Mouse (Mus musculus) thymus, postnatal 10 days (tissue): Measurements from ENCODE around the gene Tlr5.
A peak's percentile ranks its signal among the peaks of the same experiment; 100 is the strongest.

Experiments used
- DNase-seq, 2 experiments: peaks; one replicate each; pipeline ENCODE4 v3.0.0; 2021; ENCODE audit warnings: low spot score in 2 of 2

Tlr5 gene

GRCm38 (mm10) chr1:182953667-182954066 lies 921 bp upstream of the Tlr5 start:
- no peak for DNase-seq

DNA sequence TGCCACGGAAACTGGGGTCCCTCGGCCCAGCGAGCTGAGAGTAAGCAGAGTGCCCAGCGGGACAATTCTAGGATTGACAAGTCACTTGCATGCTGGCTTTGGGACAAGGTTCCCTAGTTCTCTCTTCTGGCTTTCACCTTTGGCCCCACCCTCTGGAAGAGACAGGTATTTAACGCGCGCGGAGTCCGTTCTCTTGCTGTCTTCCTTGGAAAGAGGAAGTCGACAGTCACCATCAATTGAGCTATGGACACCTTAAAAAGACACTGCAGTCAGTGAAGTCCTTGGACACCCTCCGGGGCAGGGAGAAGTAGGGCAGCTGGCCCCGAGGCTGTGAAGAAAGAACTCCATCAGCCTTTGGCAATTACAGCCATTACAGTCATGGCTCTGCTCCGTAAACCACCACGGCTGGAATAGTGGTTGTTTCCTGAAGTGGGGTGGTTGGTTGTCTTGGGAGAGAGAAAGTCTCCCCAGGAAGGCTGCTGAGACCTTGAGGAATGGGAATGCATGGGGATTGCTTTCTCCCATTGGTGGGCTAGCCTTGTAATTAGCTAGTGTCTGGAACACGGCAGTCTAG lies 546 bp downstream of the Tlr5 start:
- no peak for DNase-seq

DNA sequence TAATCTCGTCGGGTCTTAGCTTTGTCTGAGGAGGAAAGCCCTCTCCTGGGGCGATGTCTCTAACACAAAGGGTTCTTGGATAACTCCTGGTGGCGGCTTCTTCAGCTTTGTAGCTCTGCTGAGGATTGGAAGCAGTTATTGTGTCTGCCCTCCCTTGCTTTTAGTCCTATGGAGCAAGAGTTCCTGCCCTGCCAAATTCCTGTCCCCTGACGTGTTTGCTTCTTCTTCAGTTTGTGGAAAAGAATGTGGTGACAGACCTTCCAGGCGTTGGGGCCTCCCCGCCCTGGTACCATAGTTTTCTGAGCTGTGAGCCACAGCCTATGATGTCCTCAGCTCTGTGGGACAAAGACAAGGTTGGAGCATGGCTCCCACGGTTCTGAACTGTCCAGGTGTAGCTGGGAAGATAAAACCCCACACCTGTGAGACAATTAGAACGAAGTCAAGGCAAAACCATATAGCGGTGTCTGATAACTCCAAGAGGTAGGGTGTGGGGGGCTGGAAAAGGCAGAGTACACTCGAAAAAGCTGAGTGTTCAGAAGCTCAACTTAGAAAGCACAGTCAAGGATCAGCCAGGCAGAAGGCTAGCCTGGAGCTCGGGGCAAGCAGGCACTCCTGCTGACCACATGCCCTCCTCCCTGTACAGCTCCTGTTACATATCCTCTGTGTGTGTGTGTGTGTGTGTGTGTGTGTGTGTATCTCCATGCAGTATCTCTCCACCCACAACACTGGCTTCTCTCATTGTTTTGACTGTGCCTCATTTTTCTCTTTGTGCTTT lies 1.8 kb downstream of the Tlr5 start:
- no peak for DNase-seq

- DNase-seq, result no peak
Observed at GRCm38 (mm10) chr1:182957001-182957757, 2.6 kb downstream of the Tlr5 start.

- DNase-seq, result no peak
Observed at GRCm38 (mm10) chr1:182957826-182958544, 3.4 kb downstream of the Tlr5 start.

GRCm38 (mm10) chr1:182958824-182959223 lies 4.2 kb downstream of the Tlr5 start:
- DNase-seq, result no peak

GRCm38 (mm10) chr1:182959251-182959691 lies 4.7 kb downstream of the Tlr5 start:
- no peak for DNase-seq

DNA sequence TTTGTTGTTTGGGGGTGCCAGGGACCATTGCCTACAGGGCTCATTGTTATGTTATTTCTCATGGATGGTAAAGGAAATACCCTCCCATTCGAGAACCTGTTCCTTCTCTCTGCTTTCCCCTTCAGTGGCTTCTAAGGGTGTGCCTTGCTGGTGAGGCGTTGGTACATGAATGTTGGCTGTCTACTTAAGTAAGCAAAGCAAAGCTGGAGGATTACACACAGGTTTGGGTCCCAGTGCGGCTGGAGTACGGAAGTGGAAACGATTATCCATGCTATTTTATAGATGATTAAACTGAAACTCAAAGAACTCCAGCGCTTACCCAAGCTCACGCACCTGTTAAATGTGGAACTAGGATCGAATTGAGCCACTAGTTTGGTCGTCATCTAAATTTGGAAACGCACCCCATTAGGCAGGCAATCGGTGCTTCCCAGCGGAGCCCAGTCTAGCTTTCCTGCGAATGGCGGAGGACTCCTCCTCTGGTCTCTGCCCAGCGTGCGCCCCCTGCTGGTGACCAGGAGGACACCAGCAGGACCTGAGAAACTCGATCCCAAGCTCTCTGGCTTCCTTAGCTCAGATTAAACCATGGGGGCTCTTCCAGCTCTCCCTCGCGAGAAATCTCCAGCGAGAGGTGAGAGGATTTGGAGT lies 5.3 kb downstream of the Tlr5 start:
- peak; percentile 47 to 83 for DNase-seq

DNA sequence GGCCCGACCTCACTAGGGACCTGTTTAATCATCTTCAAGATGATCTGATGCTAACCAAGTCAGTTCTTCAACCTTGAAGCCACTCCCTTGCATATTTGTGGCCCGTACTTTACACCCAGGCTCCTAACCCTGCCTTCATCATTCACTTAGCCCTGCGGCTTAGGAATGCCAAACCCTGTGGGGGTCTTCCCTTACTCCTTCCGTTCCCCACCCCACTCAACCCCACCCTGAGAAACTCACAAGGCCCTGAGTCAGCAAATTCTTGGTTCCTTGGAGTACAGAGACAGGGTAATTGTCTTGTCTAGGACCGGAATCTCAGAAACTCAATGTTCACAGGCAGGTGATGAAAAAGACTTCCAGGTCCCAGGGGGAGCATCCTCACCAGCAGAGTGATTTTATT lies 6.5 kb downstream of the Tlr5 start:
- DNase-seq, result no peak

GRCm38 (mm10) chr1:182963329-182963728 lies 8.7 kb downstream of the Tlr5 start:
- no peak for DNase-seq

DNA sequence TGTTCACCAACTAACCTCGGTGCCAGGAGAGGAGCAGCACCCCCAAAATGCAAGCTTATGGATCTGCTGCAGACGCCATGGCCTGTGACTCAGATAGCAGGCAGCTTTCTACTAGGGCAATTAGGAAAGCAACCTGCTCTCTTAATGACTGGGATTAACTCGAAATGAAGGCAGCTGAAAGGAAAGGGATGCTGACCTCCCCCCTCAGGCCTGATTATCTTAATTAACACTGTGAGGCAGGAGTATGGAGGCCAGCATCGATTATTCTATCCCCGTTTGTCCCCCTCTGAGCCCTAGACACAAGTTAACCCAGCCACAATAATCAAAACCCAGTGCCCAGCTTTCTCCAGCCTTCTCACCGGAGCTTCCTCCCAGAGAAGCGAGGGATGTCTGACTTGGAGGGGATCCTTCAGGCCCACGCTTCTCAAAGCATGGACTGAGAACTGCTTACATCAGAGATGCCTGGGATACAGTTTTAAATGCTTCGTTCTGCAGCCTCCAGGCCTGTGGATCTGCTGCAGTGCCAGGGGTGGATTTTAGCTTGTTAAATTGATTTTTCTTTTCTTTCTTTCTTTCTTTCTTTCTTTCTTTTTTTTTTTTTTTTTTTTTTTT lies 10.4 kb downstream of the Tlr5 start:
- DNase-seq, result no peak

- no peak for DNase-seq
Observed at GRCm38 (mm10) chr1:182968732-182969131, 14.1 kb downstream of the Tlr5 start.

DNA sequence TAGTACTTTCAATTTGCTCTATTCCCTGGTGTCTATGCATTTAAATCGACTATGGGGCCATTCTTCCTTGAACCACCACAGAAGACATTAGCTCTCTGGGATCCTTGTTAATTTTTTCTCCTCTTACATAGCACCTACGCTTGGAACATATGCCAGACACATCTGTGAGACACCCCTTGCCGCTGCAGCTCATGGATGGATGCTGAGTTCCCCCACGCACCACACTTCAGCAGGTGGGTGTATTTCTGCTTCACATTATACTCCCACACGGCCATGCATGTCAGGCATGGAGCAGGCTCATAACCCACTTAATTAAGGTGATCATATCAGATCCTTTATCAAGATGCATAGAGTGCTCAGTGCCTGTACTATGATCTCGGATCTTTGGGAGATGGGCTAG lies 17.7 kb downstream of the Tlr5 start:
- no peak for DNase-seq

DNA sequence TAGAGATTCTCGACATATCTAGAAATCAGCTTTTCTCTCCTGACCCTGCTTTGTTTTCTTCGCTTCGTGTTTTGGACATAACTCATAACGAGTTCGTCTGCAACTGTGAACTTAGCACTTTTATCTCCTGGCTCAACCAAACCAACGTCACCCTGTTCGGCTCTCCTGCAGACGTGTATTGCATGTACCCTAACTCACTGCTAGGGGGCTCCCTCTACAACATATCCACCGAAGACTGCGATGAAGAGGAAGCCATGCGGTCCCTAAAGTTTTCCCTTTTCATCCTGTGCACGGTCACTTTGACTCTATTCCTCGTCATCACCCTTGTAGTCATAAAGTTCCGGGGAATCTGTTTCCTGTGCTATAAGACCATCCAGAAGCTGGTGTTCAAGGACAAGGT lies 20.2 kb downstream of the Tlr5 start:
- no peak for DNase-seq

- no peak for DNase-seq
Observed at GRCm38 (mm10) chr1:182980702-182981101, 26.1 kb downstream of the Tlr5 start.

GRCm38 (mm10) chr1:182982995-182983394 lies 28.4 kb downstream of the Tlr5 start:
- DNase-seq, result peak; percentile 67 to 85

DNA sequence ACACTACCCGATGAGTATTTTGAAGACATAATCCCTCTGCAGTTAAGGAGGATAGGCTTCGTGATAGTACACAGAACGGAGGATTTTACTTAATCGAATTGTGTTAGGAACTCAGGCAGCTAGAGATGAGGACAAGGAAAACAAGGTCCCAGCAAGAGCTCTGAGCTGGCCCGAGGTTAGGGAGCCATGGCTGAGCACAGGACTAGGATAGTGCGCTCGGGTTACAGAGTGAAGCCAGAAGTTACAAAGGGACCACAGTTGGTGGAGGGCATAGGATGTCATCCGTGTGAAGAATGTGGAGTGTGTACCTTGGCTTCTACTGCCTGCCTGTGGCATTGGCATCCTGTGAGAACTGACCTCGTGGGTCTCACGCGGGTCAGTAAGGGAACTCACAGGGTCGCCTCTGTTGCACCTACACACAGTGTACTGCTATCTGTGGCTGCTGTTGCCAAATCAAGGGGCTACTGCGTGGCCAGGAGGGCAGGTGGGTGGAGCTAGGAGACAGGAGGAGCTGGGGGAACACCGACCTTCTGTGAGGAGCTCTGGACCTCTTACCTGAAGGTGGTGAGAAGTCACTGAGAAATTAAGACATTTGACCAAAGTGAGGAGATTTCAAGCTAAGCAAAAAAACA lies 29.0 kb downstream of the Tlr5 start:
- no peak for DNase-seq

GRCm38 (mm10) chr1:182986243-182986642 lies 31.7 kb downstream of the Tlr5 start:
- DNase-seq, result no peak

- no peak for DNase-seq
Observed at GRCm38 (mm10) chr1:182986750-182987149, 32.2 kb downstream of the Tlr5 start.

DNA sequence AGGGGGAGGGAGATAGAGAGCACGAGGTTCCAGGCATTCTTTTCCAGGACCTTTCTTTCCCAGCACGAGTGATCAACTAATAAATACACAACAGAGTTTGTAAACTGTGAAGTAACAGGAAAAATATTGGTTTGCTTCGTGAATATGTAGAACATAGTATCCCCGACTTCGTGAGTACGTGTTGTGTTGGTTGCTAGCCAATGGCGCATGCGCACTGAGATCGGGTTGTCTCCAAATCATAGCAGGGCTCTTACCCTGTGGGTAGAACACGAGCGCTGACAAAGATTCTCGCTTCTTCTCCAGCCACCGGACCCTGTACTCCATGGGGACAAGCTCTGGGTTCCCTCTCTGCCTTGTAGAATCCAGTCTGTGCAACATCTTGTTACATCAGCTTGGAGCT lies 33.2 kb downstream of the Tlr5 start:
- no peak for DNase-seq

DNA sequence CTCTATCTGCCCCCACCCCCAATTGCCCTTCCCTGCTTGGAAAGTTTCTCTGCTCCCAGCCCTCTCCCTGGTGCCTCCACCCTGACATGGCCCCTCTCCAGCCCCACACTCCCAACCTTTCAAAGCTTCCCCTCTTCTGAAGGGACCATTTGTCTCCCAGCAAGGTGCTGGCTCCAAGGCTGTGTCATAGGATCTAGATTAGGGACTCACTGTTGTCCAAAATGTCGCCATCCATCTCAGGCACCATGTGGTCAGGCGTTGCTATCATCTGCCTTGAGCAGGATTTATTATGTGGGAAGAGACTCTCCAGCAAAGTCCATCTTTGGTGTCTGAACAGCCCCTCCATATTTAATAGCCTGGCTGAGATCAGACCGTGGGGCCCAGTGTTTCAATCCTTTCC lies 34.1 kb downstream of the Tlr5 start:
- DNase-seq, result no peak
